21 mouse cellular contexts compared by ENCODE assay signal in genomic region chr11:32452745-32453144, GRCm38 (mm10).
"Had no signal": no experiment of that assay in that cellular context is flagged by ENCODE, and none has a peak within 500 bp of the region (broad histone marks: within the 10 kb centered on the region; RNA-seq: fewer than 3 reads in every experiment).

No protein-coding gene starts in this region.

- ATAC-seq: hindbrain, embryonic 16.5 days; inflammation-experienced regulatory T-cells, adult 6 months; intestine, embryonic 15.5 days; intestine, postnatal 0 days; liver, embryonic 12.5 days had no signal

- H3K4me2 ChIP-seq: hindbrain, embryonic 12.5 days; intestine, embryonic 15.5 days; liver, embryonic 12.5 days had no signal

- DNase-seq: gastrocnemius, adult 2 months; gastrocnemius, postnatal 14 days; heart, adult 2 months; heart, postnatal 4 days; kidney, adult 18-20 months; kidney, postnatal 10 days; kidney, postnatal 25 days; kidney, postnatal 4 days had no signal

- H3K9me3 ChIP-seq: heart, embryonic 12.5 days; hindbrain, embryonic 10.5 days; hindbrain, embryonic 12.5 days; intestine, embryonic 15.5 days; limb, embryonic 12.5 days; liver, embryonic 12.5 days had no signal

- H3K4me3 ChIP-seq: gastrocnemius, adult 2 months; heart, adult 2 months; heart, embryonic 12.5 days; hindbrain, embryonic 10.5 days; hindbrain, embryonic 12.5 days; intestine, embryonic 15.5 days; layer of hippocampus, adult 2 months; left cerebral cortex, adult 2 months; limb, embryonic 12.5 days; liver, embryonic 12.5 days had no signal

- H3K36me3 ChIP-seq: heart, embryonic 12.5 days; hindbrain, embryonic 10.5 days; hindbrain, embryonic 12.5 days; intestine, embryonic 15.5 days; limb, embryonic 12.5 days; liver, embryonic 12.5 days had no signal

- H3K9ac ChIP-seq: heart, embryonic 12.5 days; hindbrain, embryonic 14.5 days; intestine, embryonic 15.5 days; limb, embryonic 12.5 days; liver, embryonic 12.5 days; liver, embryonic 14.5 days had no signal

- H3K27me3 ChIP-seq: heart, embryonic 12.5 days; hindbrain, embryonic 12.5 days; intestine, embryonic 15.5 days; limb, embryonic 12.5 days had no signal

- H3K27ac ChIP-seq: heart, adult 2 months; hindbrain, embryonic 10.5 days; hindbrain, embryonic 12.5 days; liver, embryonic 12.5 days; liver, embryonic 14.5 days had no signal
